Mouse (Mus musculus) monocyte, adult 59 days (primary cell): ENCODE results near the gene Fbxw21. TPM values are rescaled to one million over a fixed set of nuclear protein-coding genes. Genes with fewer than 3 reads are reported as not detected.

ENCODE experiments used
- total RNA-seq, 2 experiments: library from RNA; stranded (reverse); gene quantifications; one replicate each; pipeline ENCODE4 v1.2.4; 2023

Fbxw21 gene
- not detected for total RNA-seq

DNA sequence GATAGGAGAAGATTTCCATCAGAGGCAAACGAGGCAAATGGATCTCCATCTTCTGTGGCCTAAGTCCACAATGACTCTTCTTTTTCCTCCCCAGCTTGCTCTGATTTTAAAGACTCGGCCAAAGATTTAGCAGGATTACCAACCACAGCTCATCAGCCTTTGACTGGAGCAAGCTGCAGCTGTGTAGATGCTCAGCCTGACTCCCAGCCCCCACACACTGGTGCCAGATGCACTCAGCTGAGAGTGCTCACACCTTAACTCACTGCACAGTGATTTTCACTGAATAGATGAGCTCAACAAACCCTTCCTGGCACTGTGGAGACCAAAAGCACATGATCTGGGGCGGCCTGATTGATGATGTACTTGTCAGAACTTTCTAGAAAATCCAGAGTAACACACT lies at the start of gene Fbxw21:
TSS of gene Fbxw21 (minus strand) at position 101 of the 400 bp plus-strand sequence.

DNA sequence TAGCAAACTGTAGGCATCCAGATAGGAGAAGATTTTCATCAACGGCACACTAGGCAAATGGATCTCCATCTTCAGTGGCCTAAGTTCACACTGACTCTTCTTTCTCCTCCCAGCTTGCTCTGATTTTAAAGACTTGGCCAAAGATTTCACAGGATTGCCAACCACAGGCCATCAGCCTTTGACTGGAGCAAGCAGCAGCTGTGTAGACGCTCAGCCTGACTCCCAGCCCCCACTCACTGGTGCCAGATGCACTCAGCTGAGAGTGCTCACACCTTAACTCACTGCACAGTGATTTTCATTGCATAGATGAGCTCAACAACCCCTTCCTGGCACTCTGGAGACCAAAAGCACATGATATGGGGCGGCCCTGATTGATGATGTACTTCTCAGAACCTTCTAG lies 34.0 kb upstream of the Fbxw21 start, which contains the start of gene Fbxw13:
TSS of gene Fbxw13 (minus strand) at position 101 of the 400 bp plus-strand sequence.

DNA sequence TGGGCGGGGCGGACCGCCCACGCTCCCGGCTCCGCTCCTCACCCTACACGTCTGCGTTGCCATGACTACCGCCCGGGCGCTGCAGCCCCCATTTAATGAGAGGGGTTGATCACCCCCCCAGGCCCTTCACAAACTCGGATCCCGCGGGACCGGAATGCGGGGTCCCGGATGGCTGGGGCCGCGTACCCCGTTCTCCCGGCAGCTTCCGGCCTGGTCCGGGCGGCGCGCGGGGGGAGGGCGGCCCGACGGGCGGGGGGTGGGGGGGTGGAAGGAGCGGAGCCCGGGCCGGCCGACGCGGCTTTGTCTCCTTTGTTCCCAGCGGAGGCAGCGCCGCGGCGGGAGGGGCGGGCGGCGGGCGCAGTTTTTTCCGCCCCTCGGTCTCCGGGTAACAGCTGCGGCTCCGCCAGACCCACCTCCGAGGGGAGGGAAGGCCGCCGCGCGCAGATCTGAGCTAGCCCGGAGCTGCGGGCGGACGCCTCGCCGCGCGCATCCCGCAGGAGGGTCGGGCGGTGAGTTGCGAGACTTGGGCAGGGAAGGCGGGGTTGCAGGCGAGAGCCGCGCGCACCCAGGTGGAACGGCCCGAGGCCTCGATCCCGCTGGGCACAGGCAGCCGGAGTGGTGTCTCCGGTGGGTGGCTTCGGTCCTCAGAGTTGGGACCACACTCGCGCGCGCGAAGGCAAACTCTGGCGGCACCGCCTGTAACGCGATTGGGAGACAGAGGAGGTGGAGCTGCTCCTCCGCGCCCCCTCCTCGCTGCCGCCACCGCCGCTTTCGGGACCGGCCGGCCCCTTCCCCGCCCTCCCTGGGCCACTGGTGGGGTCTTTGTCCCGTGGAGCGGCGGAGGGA lies 66.5 kb downstream of the Fbxw21 start, which contains the start of gene Plxnb1:
TSS of gene Plxnb1 (plus strand) at position 253 of the 846 bp plus-strand sequence.

Other genes with a start within 250 kb of the Fbxw21 start
- gene Tmem89, start 247.4 kb downstream of the Fbxw21 start, total RNA-seq: 1 to 10 TPM in 1 of 2 experiments, not detected in 1; 1.6 TPM
- 100 to 1,000 TPM; 166 to 170 TPM for gene Uqcrc1, start 225.4 kb downstream of the Fbxw21 start, total RNA-seq
- gene Col7a1, start 208.5 kb downstream of the Fbxw21 start, total RNA-seq: 1 to 10 TPM; 3.3 to 8.5 TPM
- gene Ucn2, start 176.0 kb downstream of the Fbxw21 start, total RNA-seq: not detected
- 10 to 100 TPM; 84.2 to 95.0 TPM for gene Pfkfb4, start 170.3 kb downstream of the Fbxw21 start, total RNA-seq
- 100 to 1,000 TPM; 568 to 696 TPM for gene Shisa5, start 123.5 kb downstream of the Fbxw21 start, total RNA-seq
- 100 to 1,000 TPM; 142 to 161 TPM for gene Trex1, start 102.3 kb downstream of the Fbxw21 start, total RNA-seq
- 10 to 100 TPM; 15.8 to 23.1 TPM for gene Atrip, start 87.9 kb downstream of the Fbxw21 start, total RNA-seq
- gene Ccdc51, start 79.5 kb downstream of the Fbxw21 start, total RNA-seq: 1 to 10 TPM; 3.5 to 4.6 TPM
- gene Tma7, start 79.5 kb downstream of the Fbxw21 start, total RNA-seq: 100 to 1,000 TPM; 253 to 265 TPM
- under 1 TPM; 0.05 to 0.12 TPM for gene Plxnb1, start 66.7 kb downstream of the Fbxw21 start, total RNA-seq
- gene Fbxw13, start 33.9 kb upstream of the Fbxw21 start, total RNA-seq: not detected
- gene Fbxw20, start 72.7 kb upstream of the Fbxw21 start, total RNA-seq: not detected
- gene Fbxw14, start 125.6 kb upstream of the Fbxw21 start, total RNA-seq: not detected
- not detected for gene Fbxw28, start 177.6 kb upstream of the Fbxw21 start, total RNA-seq
- not detected for gene Fbxw22, start 242.3 kb upstream of the Fbxw21 start, total RNA-seq